Mouse (Mus musculus): Measurements from ENCODE around the gene Rpl10a.
A peak's percentile ranks its signal among the peaks of the same experiment; 100 is the strongest.
"Not testable (repeated sequence)": the region's sequence is repeated elsewhere in the genome, so short reads cannot be mapped to it uniquely, and the experiment has no call there.

Gene Rpl10a

GRCm38 (mm10) chr17:28308297-28309195 lies 19.7 kb upstream of the Rpl10a start:
- peak; percentile 37 to 84 for DNase-seq (ENCODE audit: low spot score in 2 of 2)

GRCm38 (mm10) chr17:28310831-28311230 lies 17.4 kb upstream of the Rpl10a start:
- DNase-seq (ENCODE audit: low spot score in 2 of 2), result no peak

GRCm38 (mm10) chr17:28311366-28312132 lies 16.7 kb upstream of the Rpl10a start:
- no peak for DNase-seq (ENCODE audit: low spot score in 2 of 2)

GRCm38 (mm10) chr17:28312232-28313211 lies 15.7 kb upstream of the Rpl10a start:
- DNase-seq (ENCODE audit: low spot score in 2 of 2), result no peak

GRCm38 (mm10) chr17:28313212-28313879 lies 14.9 kb upstream of the Rpl10a start, which contains the start of gene Fance:
Gene Fance, plus strand, starts transcription at chr17:28313519.
- DNase-seq (ENCODE audit: low spot score in 2 of 2), result peak; percentile 92 to 94

GRCm38 (mm10) chr17:28313880-28314225 lies 14.4 kb upstream of the Rpl10a start:
- DNase-seq (ENCODE audit: low spot score in 2 of 2), result no peak

- DNase-seq (ENCODE audit: low spot score in 2 of 2), result no peak
These were observed 12.6 kb upstream of the Rpl10a start for GRCm38 (mm10) chr17:28315611-28316160.

GRCm38 (mm10) chr17:28316476-28316875 lies 11.8 kb upstream of the Rpl10a start:
- DNase-seq (ENCODE audit: low spot score in 2 of 2), result no peak

GRCm38 (mm10) chr17:28317091-28317490 lies 11.2 kb upstream of the Rpl10a start:
- no peak for DNase-seq (ENCODE audit: low spot score in 2 of 2)

- no peak for DNase-seq (ENCODE audit: low spot score in 2 of 2)
These were observed 10.5 kb upstream of the Rpl10a start for GRCm38 (mm10) chr17:28317725-28318124.

- DNase-seq (ENCODE audit: low spot score in 2 of 2), result no peak
These were observed 6.6 kb upstream of the Rpl10a start for GRCm38 (mm10) chr17:28321700-28322099.

- DNase-seq (ENCODE audit: low spot score in 2 of 2), result no peak
These were observed 4.5 kb upstream of the Rpl10a start for GRCm38 (mm10) chr17:28323786-28324185.

- not testable (repeated sequence) for DNase-seq (ENCODE audit: low spot score in 2 of 2)
These were observed 3.9 kb upstream of the Rpl10a start for GRCm38 (mm10) chr17:28324416-28324815.

GRCm38 (mm10) chr17:28325751-28326150 lies 2.5 kb upstream of the Rpl10a start:
- no peak for DNase-seq (ENCODE audit: low spot score in 2 of 2)

GRCm38 (mm10) chr17:28326951-28327350 lies 1.3 kb upstream of the Rpl10a start:
- DNase-seq (ENCODE audit: low spot score in 2 of 2), result no peak

GRCm38 (mm10) chr17:28327673-28328325 lies 472 bp upstream of the Rpl10a start:
- no peak for DNase-seq (ENCODE audit: low spot score in 2 of 2)

GRCm38 (mm10) chr17:28328946-28329345 lies 675 bp downstream of the Rpl10a start:
- DNase-seq (ENCODE audit: low spot score in 2 of 2), result no peak

- no peak for DNase-seq (ENCODE audit: low spot score in 2 of 2)
These were observed 1.4 kb downstream of the Rpl10a start for GRCm38 (mm10) chr17:28329503-28330231.

- no peak for DNase-seq (ENCODE audit: low spot score in 2 of 2)
These were observed 1.9 kb downstream of the Rpl10a start for GRCm38 (mm10) chr17:28330232-28330546.

GRCm38 (mm10) chr17:28330590-28330989 lies 2.3 kb downstream of the Rpl10a start:
- not testable (repeated sequence) for DNase-seq (ENCODE audit: low spot score in 2 of 2)

All from frontal cortex, postnatal 10 days (tissue).